Mouse (Mus musculus): Measurements from ENCODE around the gene Chn2. TPM values are rescaled to one million over a fixed set of nuclear protein-coding genes. Genes with fewer than 3 reads are reported as not detected.
"Not testable (repeated sequence)": the region's sequence is repeated elsewhere in the genome, so short reads cannot be mapped to it uniquely, and the experiment has no call there.

Chn2 gene
- polyA plus RNA-seq, 1 experiment from 2014 or later, result 4.3 TPM

GRCm38 (mm10) chr6:54170286-54170894 is 131.0 kb downstream of the Chn2 start:
- H3K9me3 ChIP-seq (replicated peaks), result no peaks in the 10 kb centered on the region
- H3K4me3 ChIP-seq (replicated peaks), result no peak overlapping the region
- no peaks in the 10 kb centered on the region for H3K4me1 ChIP-seq (replicated peaks)
- H3K4me2 ChIP-seq, result no peak overlapping the region
- 71% methylated on average over 11 of the region's 11 CpGs for WGBS (ENCODE audit: insufficient replicate concordance)
- no peak overlapping the region for H3K27ac ChIP-seq (replicated peaks)
- H3K36me3 ChIP-seq (replicated peaks), result no peaks in the 10 kb centered on the region
- no peaks in the 10 kb centered on the region for H3K27me3 ChIP-seq
- H3K9ac ChIP-seq, result no peak overlapping the region
- ATAC-seq (ENCODE audit: insufficient read depth), result no peak

GRCm38 (mm10) chr6:54171385-54171784 is 132.0 kb downstream of the Chn2 start:
- Histone ChIP-seq H3K27ac (replicated peaks) (no peak overlapping the region), H3K9me3 (replicated peaks) (no peaks in the 10 kb centered on the region), H3K27me3 (no peaks in the 10 kb centered on the region), H3K9ac (no peak overlapping the region), H3K4me2 (no peak overlapping the region), H3K36me3 (replicated peaks) (no peaks in the 10 kb centered on the region), H3K4me3 (replicated peaks) (no peak overlapping the region), H3K4me1 (replicated peaks) (no peaks in the 10 kb centered on the region)
- 68% methylated on average over 6 of the region's 6 CpGs for WGBS (ENCODE audit: insufficient replicate concordance)
- ATAC-seq (ENCODE audit: insufficient read depth), result no peak

- H3K27ac ChIP-seq (replicated peaks), result no peak overlapping the region
- no peaks in the 10 kb centered on the region for H3K27me3 ChIP-seq
- H3K9me3 ChIP-seq (replicated peaks), result no peaks in the 10 kb centered on the region
- WGBS (ENCODE audit: insufficient replicate concordance), result 76% methylated on average over 8 of the region's 8 CpGs
- no peaks in the 10 kb centered on the region for H3K36me3 ChIP-seq (replicated peaks)
- peaks cover 12% of the 10 kb centered on the region for H3K4me1 ChIP-seq (replicated peaks)
- H3K4me3 ChIP-seq (replicated peaks), result no peak overlapping the region
- no peak overlapping the region for H3K9ac ChIP-seq
- no peak for ATAC-seq (ENCODE audit: insufficient read depth)
- H3K4me2 ChIP-seq, result no peak overlapping the region
Measured at GRCm38 (mm10) chr6:54175473-54176215, 136.3 kb downstream of the Chn2 start.

- not testable (repeated sequence) for ATAC-seq (ENCODE audit: insufficient read depth); H3K27me3 ChIP-seq; H3K4me3 ChIP-seq (replicated peaks); H3K9ac ChIP-seq; H3K27ac ChIP-seq (replicated peaks); H3K9me3 ChIP-seq (replicated peaks); H3K36me3 ChIP-seq (replicated peaks); H3K4me2 ChIP-seq
- H3K4me1 ChIP-seq (replicated peaks), result peaks cover 12% of the 10 kb centered on the region
- 65% methylated on average over 6 of the region's 6 CpGs for WGBS (ENCODE audit: insufficient replicate concordance)
Measured at GRCm38 (mm10) chr6:54177081-54177480, 137.7 kb downstream of the Chn2 start.

- Histone ChIP-seq H3K4me2 (no peak overlapping the region), H3K27me3 (no peaks in the 10 kb centered on the region), H3K9ac (no peak overlapping the region), H3K4me1 (replicated peaks) (peaks cover 12% of the 10 kb centered on the region), H3K36me3 (replicated peaks) (no peaks in the 10 kb centered on the region), H3K4me3 (replicated peaks) (no peak overlapping the region), H3K9me3 (replicated peaks) (no peaks in the 10 kb centered on the region), H3K27ac (replicated peaks) (peak overlapping the region; percentile 74)
- peak; percentile 90 for ATAC-seq (ENCODE audit: insufficient read depth)
- 43% methylated on average over 1 of the region's 1 CpGs for WGBS (ENCODE audit: insufficient replicate concordance)
Measured at GRCm38 (mm10) chr6:54179056-54179873, 139.9 kb downstream of the Chn2 start.

- H3K36me3 ChIP-seq (replicated peaks), result no peaks in the 10 kb centered on the region
- H3K4me3 ChIP-seq (replicated peaks), result no peak overlapping the region
- H3K27ac ChIP-seq (replicated peaks), result peak overlapping the region; percentile 74
- H3K4me1 ChIP-seq (replicated peaks), result peaks cover 12% of the 10 kb centered on the region
- H3K9ac ChIP-seq, result no peak overlapping the region
- H3K27me3 ChIP-seq, result no peaks in the 10 kb centered on the region
- 44% methylated on average over 6 of the region's 6 CpGs for WGBS (ENCODE audit: insufficient replicate concordance)
- H3K9me3 ChIP-seq (replicated peaks), result no peaks in the 10 kb centered on the region
- no peak overlapping the region for H3K4me2 ChIP-seq
- no peak for ATAC-seq (ENCODE audit: insufficient read depth)
Measured at GRCm38 (mm10) chr6:54179874-54180212, 140.5 kb downstream of the Chn2 start.

GRCm38 (mm10) chr6:54183825-54184578 is 144.6 kb downstream of the Chn2 start:
- 48% methylated on average over 14 of the region's 14 CpGs for WGBS (ENCODE audit: insufficient replicate concordance)
- no peaks in the 10 kb centered on the region for H3K36me3 ChIP-seq (replicated peaks)
- no peak overlapping the region for H3K4me3 ChIP-seq (replicated peaks)
- no peak overlapping the region for H3K9ac ChIP-seq
- H3K4me2 ChIP-seq, result no peak overlapping the region
- peaks cover 10% of the 10 kb centered on the region for H3K4me1 ChIP-seq (replicated peaks)
- ATAC-seq (ENCODE audit: insufficient read depth), result no peak
- H3K27ac ChIP-seq (replicated peaks), result no peak overlapping the region
- H3K27me3 ChIP-seq, result no peaks in the 10 kb centered on the region
- no peaks in the 10 kb centered on the region for H3K9me3 ChIP-seq (replicated peaks)

- H3K9me3 ChIP-seq (replicated peaks), result no peaks in the 10 kb centered on the region
- H3K27ac ChIP-seq (replicated peaks), result no peak overlapping the region
- H3K36me3 ChIP-seq (replicated peaks), result no peaks in the 10 kb centered on the region
- no peaks in the 10 kb centered on the region for H3K4me1 ChIP-seq (replicated peaks)
- no peaks in the 10 kb centered on the region for H3K27me3 ChIP-seq
- 52% methylated on average over 7 of the region's 7 CpGs for WGBS (ENCODE audit: insufficient replicate concordance)
- H3K4me2 ChIP-seq, result no peak overlapping the region
- no peak overlapping the region for H3K4me3 ChIP-seq (replicated peaks)
- ATAC-seq (ENCODE audit: insufficient read depth), result no peak
- H3K9ac ChIP-seq, result no peak overlapping the region
Measured at GRCm38 (mm10) chr6:54193631-54194305, 154.4 kb downstream of the Chn2 start.

- Histone ChIP-seq H3K9me3 (replicated peaks) (no peaks in the 10 kb centered on the region), H3K27me3 (no peaks in the 10 kb centered on the region), H3K4me3 (replicated peaks) (no peak overlapping the region), H3K27ac (replicated peaks) (no peak overlapping the region), H3K36me3 (replicated peaks) (no peaks in the 10 kb centered on the region), H3K4me1 (replicated peaks) (peaks cover 3% of the 10 kb centered on the region; the same call in 1 of the 2 replicates), H3K9ac (no peak overlapping the region), H3K4me2 (no peak overlapping the region)
- no peak for ATAC-seq (ENCODE audit: insufficient read depth)
- 65% methylated on average over 5 of the region's 5 CpGs for WGBS (ENCODE audit: insufficient replicate concordance)
Measured at GRCm38 (mm10) chr6:54197821-54198412, 158.6 kb downstream of the Chn2 start.

- H3K4me3 ChIP-seq (replicated peaks), result no peak overlapping the region
- WGBS (ENCODE audit: insufficient replicate concordance), result 50% methylated on average over 4 of the region's 4 CpGs
- no peaks in the 10 kb centered on the region for H3K36me3 ChIP-seq (replicated peaks)
- H3K4me2 ChIP-seq, result no peak overlapping the region
- H3K4me1 ChIP-seq (replicated peaks), result peaks cover 5% of the 10 kb centered on the region; the same call in 1 of the 2 replicates
- H3K27me3 ChIP-seq, result no peaks in the 10 kb centered on the region
- no peak overlapping the region for H3K27ac ChIP-seq (replicated peaks)
- ATAC-seq (ENCODE audit: insufficient read depth), result no peak
- no peak overlapping the region for H3K9ac ChIP-seq
- no peaks in the 10 kb centered on the region for H3K9me3 ChIP-seq (replicated peaks)
Measured at GRCm38 (mm10) chr6:54199516-54199915, 160.2 kb downstream of the Chn2 start.

All from liver, embryonic 15.5 days (tissue).